Mouse (Mus musculus) myocyte (in vitro differentiated cells): ENCODE results near the gene Inka2. TPM values are rescaled to one million over a fixed set of nuclear protein-coding genes. Genes with fewer than 3 reads are reported as not detected.

Experiments used
- H3K27me3 ChIP-seq: one replicate; pipeline ENCODE4 v1.6.1; 2011; ENCODE audit not compliant: control insufficient read depth, insufficient read depth, insufficient read length
- H3K36me3 ChIP-seq: one replicate; pipeline ENCODE4 v1.6.1; 2011; ENCODE audit not compliant: control insufficient read depth, insufficient read depth
- H3K4me2 ChIP-seq: one replicate; pipeline ENCODE4 v1.6.1; 2011; ENCODE audit warnings: low read depth, control low read depth
- H3K4me3 ChIP-seq: one replicate; pipeline ENCODE4 v1.5.1; 2011; ENCODE audit warnings: mild to moderate bottlenecking, control low read depth, moderate library complexity
- H3K79me2 ChIP-seq: one replicate; pipeline ENCODE4 v1.6.1; 2011; ENCODE audit not compliant: control insufficient read depth, insufficient read depth
- H3ac ChIP-seq: one replicate; pipeline ENCODE4 v1.6.1; 2011; ENCODE audit not compliant: control insufficient read depth, insufficient read length
- CEBPB ChIP-seq: IDR thresholded peaks from 2 replicates; pipeline ENCODE4 v1.6.1; 2011; ENCODE audit warnings: mild to moderate bottlenecking, moderate library complexity; ENCODE audit not compliant: poor library complexity, insufficient read depth, severe bottlenecking
- E2F4 ChIP-seq: IDR thresholded peaks from one replicate; pipeline ENCODE4 v1.6.1; 2011; ENCODE audit warnings: mild to moderate bottlenecking, control low read depth, moderate library complexity; ENCODE audit not compliant: insufficient read depth
- MAX ChIP-seq: IDR thresholded peaks from one replicate; pipeline ENCODE4 v1.6.1; 2011; ENCODE audit warnings: low read depth, mild to moderate bottlenecking, control low read depth
- MYOD1 ChIP-seq, 3 experiments: IDR thresholded peaks; one replicate each; pipeline ENCODE4 v1.6.1; 2011; ENCODE audit warnings: control low read depth in 2 of 3, low read depth in 2 of 3, mild to moderate bottlenecking in 2 of 3, moderate library complexity in 1 of 3; ENCODE audit not compliant: insufficient read length in 2 of 3, control insufficient read depth in 1 of 3
- MYOG ChIP-seq, 3 experiments: IDR thresholded peaks; one replicate each; pipeline ENCODE4 v1.6.1; 2011; ENCODE audit warnings: control low read depth in 2 of 3, low read depth in 2 of 3, mild to moderate bottlenecking in 2 of 3; ENCODE audit not compliant: insufficient read length in 2 of 3, control insufficient read depth in 1 of 3, insufficient read depth in 1 of 3
- POLR2A ChIP-seq: IDR thresholded peaks from one replicate; pipeline ENCODE4 v1.6.1; 2011; ENCODE audit warnings: low read depth, mild to moderate bottlenecking, control low read depth, moderate library complexity; ENCODE audit not compliant: insufficient read length
- POLR2AphosphoS2 ChIP-seq: IDR thresholded peaks from one replicate; pipeline ENCODE4 v1.6.1; 2011; ENCODE audit warnings: low read depth, control low read depth; ENCODE audit not compliant: insufficient read length
- REST ChIP-seq: IDR thresholded peaks from one replicate; pipeline ENCODE4 v1.6.1; 2011; ENCODE audit warnings: mild to moderate bottlenecking, control low read depth, moderate library complexity; ENCODE audit not compliant: insufficient read depth, insufficient read length
- SRF ChIP-seq: IDR thresholded peaks from one replicate; pipeline ENCODE4 v1.6.1; 2011; ENCODE audit warnings: low read depth; ENCODE audit not compliant: control insufficient read depth, insufficient read length
- TCF12 ChIP-seq: IDR thresholded peaks from one replicate; pipeline ENCODE4 v1.6.1; 2011; ENCODE audit warnings: mild to moderate bottlenecking, control low read depth; ENCODE audit not compliant: poor library complexity, insufficient read depth, severe bottlenecking
- TCF3 ChIP-seq: IDR thresholded peaks from one replicate; pipeline ENCODE4 v1.6.1; 2011; ENCODE audit warnings: low read depth, control low read depth; ENCODE audit not compliant: insufficient read length
- USF1 ChIP-seq: IDR thresholded peaks from one replicate; pipeline ENCODE4 v1.6.1; 2011; ENCODE audit warnings: low read depth, mild to moderate bottlenecking, control low read depth, moderate library complexity
- polyA plus RNA-seq: library from polyadenylated mRNA; unstranded; fragments of >200 nt; fragmentation: generic; extraction: Trizol; gene quantifications from one replicate; pipeline ENCODE4 v1.2.1, GENCODE M21; 2012; ENCODE audit warnings: missing spikeins

Inka2 gene
- polyA plus RNA-seq, 1 experiment = 5.1 TPM

DNA sequence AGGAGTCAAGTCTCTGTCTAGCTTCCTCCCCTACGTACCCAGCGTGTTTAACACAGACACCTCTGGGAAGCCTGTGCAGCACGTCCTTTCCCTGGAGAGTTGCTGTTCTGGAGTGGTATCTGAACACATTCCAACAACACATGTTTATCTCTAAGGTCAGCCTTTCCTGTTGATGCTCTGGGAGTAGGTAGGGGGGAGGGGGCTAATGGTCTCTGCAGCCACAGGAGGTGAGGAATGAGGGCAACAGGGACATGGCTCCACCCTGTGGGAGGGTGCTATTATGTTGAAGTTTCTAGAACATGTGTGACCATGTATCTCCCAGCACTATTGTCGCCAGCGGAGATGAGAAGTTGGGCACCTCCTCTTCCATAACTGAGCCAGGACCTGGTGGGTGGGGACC is 3.0 kb upstream of the Inka2 start:
- Histone ChIP-seq H3K36me3 (no peaks in the 10 kb centered on the region), H3K4me2 (peak overlapping the region; percentile 42), H3ac (no peak overlapping the region), H3K27me3 (peaks cover 8% of the 10 kb centered on the region), H3K79me2 (peaks cover 12% of the 10 kb centered on the region), H3K4me3 (no peak overlapping the region)
- no peak for TF ChIP-seq CEBPB
- TF ChIP-seq REST = no peak
- TF ChIP-seq TCF12 = no peak
- no peak for TF ChIP-seq USF1
- no peak for TF ChIP-seq TCF3
- no peak for TF ChIP-seq E2F4
- TF ChIP-seq MYOG (IDR thresholded peaks at IDR 0.05; ENCODE audit: control insufficient read depth in 1 of 3, insufficient read depth in 1 of 3, insufficient read length in 2 of 3, low read depth in 2 of 3) = no peak
- TF ChIP-seq MAX = no peak
- no peak for TF ChIP-seq POLR2AphosphoS2
- TF ChIP-seq POLR2A = no peak

DNA sequence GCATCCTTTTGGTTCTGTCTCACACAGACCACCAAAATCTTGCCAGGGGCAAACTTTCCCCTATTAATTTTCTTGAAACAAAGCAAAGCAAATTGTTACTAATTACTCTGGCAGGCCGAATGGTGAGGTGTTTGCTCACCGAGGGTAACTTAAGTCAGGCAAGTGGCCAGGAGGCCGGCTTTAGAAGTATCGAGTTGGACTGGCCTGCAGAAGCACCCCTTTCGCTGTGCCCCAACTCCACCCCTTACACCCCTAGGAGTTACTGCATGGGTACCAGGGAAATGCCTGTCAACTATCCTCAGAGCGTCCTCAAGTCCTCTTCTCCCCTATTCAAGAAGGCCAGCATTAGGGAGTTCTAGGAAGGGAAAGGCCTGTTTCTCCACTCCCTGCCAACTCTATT is 828 bp upstream of the Inka2 start:
- Histone ChIP-seq H3K4me3 (no peak overlapping the region), H3K36me3 (no peaks in the 10 kb centered on the region), H3K27me3 (no peaks in the 10 kb centered on the region), H3K4me2 (no peak overlapping the region), H3ac (no peak overlapping the region), H3K79me2 (peaks cover 21% of the 10 kb centered on the region)
- TF ChIP-seq MAX (no peak), CEBPB (no peak), MYOG (IDR thresholded peaks at IDR 0.05; ENCODE audit: control insufficient read depth in 1 of 3, insufficient read depth in 1 of 3, insufficient read length in 2 of 3, low read depth in 2 of 3) (no peak), MYOD1 (IDR thresholded peaks at IDR 0.05; ENCODE audit: control insufficient read depth in 1 of 3, insufficient read length in 2 of 3, low read depth in 2 of 3) (no peak), POLR2A (no peak), REST (no peak), SRF (no peak), POLR2AphosphoS2 (no peak), USF1 (no peak), E2F4 (no peak), TCF12 (no peak), TCF3 (no peak)

- H3ac ChIP-seq = peak overlapping the region; percentile 36
- TF ChIP-seq CEBPB (no peak), TCF3 (peak; percentile 51), TCF12 (peak; percentile 24), MYOD1 (IDR thresholded peaks at IDR 0.05; ENCODE audit: control insufficient read depth in 1 of 3, insufficient read length in 2 of 3, low read depth in 2 of 3) (peak in 2 of 3 experiments; percentile 75 to 95), E2F4 (no peak), MYOG (IDR thresholded peaks at IDR 0.05; ENCODE audit: control insufficient read depth in 1 of 3, insufficient read depth in 1 of 3, insufficient read length in 2 of 3, low read depth in 2 of 3) (peak; percentile 37 to 92 (median 79)), POLR2A (peak; percentile 53), POLR2AphosphoS2 (peak; percentile 28), MAX (no peak), USF1 (no peak), SRF (no peak), REST (no peak)
- H3K4me3 ChIP-seq = peak overlapping the region; percentile 77
- peak overlapping the region; percentile 96 for H3K4me2 ChIP-seq
- H3K79me2 ChIP-seq = peaks cover 21% of the 10 kb centered on the region
- H3K36me3 ChIP-seq = no peaks in the 10 kb centered on the region
- H3K27me3 ChIP-seq = no peaks in the 10 kb centered on the region
Measured at GRCm38 (mm10) chr3:105705061-105705549, 706 bp downstream of the Inka2 start.

- H3K4me2 ChIP-seq = peak overlapping the region; percentile 96
- peak overlapping the region; percentile 36 for H3ac ChIP-seq
- H3K79me2 ChIP-seq = peaks cover 21% of the 10 kb centered on the region
- TF ChIP-seq POLR2AphosphoS2 = no peak
- no peak for TF ChIP-seq SRF
- no peak for TF ChIP-seq CEBPB
- TF ChIP-seq MYOD1 (IDR thresholded peaks at IDR 0.05; ENCODE audit: control insufficient read depth in 1 of 3, insufficient read length in 2 of 3, low read depth in 2 of 3) = no peak
- no peak for TF ChIP-seq USF1
- no peak for TF ChIP-seq TCF12
- no peak for TF ChIP-seq POLR2A
- TF ChIP-seq MYOG (IDR thresholded peaks at IDR 0.05; ENCODE audit: control insufficient read depth in 1 of 3, insufficient read depth in 1 of 3, insufficient read length in 2 of 3, low read depth in 2 of 3) = no peak
- TF ChIP-seq REST = no peak
- no peak for TF ChIP-seq E2F4
- no peak for TF ChIP-seq MAX
- no peak for TF ChIP-seq TCF3
- no peaks in the 10 kb centered on the region for H3K36me3 ChIP-seq
- peak overlapping the region; percentile 77 for H3K4me3 ChIP-seq
- no peaks in the 10 kb centered on the region for H3K27me3 ChIP-seq
Measured at GRCm38 (mm10) chr3:105705561-105705960, 1.2 kb downstream of the Inka2 start.
